Mouse (Mus musculus) embryo, embryonic 11.5 days (tissue): ENCODE results near the gene Fryl.

Experiments used
- DNase-seq: peaks from one replicate; pipeline ENCODE4 v3.0.0-alpha.2; 2012; ENCODE audit warnings: low read depth, low spot score

Fryl gene

DNA sequence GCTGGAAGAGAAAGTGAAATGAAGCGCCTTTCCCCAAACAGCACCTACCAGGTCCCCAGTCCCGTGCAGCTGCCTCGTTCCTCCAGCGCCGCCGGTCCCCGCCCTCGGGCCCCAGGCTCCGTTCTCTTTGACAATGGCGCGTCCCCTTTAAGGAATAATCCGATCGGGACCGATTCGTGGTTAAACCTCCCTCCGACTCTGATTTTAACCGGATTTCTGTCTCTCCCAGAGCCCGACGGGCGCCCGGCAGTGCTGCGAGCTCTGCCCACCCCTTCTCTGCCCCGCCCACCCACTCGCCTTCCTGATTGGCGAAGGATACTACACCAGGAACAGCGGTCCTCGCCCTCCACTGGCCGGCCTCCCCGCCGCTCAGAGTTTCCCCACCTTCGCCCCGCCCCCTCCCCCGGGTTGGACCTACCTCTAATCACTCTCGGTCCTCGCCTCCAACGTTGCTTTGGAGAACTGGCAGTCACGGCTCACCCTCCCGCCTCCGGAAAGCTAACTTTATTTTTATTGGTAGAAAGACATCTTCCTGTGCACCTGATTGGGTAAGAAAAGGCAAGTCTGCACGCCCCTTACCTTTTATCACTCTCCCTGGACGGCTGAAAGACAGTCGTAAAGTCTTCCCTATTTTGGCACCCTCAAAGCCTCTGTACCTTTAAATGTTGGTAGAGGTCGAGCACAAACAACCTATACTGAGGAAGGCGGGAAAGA lies at the start of gene Fryl:
Gene Fryl, minus strand, starts transcription at position 268 of the 714 bp plus-strand sequence.
- DNase-seq = peak; percentile 97

- DNase-seq = no peak
Measured at GRCm38 (mm10) chr5:73304507-73304906, 48.1 kb upstream of the Fryl start.

GRCm38 (mm10) chr5:73301601-73302307 lies 45.3 kb upstream of the Fryl start:
- no peak for DNase-seq

DNA sequence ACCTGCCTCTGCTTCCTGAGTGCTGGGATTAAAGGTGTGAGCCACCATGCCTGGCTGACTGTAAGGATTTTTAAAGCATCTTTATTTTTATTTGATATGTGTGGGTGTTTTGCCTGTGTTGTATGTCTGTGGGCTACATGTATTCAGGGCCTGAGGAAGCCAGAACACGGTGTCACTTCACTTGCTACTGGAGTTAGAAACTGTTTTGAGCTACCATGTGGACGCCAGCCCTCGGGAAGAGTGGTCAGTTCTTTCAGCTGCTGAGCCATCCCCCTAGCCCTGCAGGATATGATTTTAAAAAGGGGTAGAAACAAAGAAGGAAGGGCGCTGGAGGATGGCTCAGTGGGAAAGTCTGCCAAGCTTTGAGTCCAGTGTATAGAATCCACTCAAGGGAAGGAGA lies 39.5 kb upstream of the Fryl start:
- no peak for DNase-seq

DNA sequence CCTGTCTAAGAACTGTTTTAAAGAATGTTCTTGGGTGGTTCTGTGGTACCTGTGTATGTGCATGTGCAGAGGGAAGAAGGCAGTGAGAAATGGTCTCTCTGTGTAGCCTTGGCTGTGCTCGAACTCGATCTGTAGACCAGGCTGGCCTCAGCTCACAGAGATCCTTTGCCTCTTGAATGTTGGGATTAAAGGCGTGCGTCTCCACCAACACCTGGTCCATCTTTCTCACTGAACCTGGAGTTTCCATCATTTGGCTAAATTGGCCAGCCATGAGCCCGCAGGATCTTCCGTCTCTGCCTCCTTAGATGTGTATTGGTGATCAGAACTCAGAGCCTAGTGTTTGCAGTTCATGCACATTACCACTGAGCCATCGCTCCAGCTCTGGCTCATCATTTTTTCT lies 38.6 kb upstream of the Fryl start:
- DNase-seq = no peak

DNA sequence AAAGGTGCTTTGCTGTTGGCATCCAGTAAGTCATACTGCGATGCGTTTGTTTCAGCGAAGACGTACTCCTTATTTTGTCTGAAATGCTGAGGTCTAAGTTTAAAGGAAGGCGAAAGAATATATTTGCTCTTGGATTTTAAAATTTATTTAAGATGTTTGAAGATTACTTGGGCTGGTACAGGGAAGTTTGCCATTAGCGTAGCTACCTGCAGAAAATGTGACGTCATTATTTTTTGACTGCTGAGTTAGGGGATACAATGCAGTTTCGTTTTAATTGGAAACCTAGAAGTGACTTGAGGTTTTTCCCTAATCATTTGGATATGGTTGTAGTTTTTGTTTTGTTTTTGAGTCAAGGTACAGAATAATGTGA lies 37.0 kb upstream of the Fryl start:
- no peak for DNase-seq

DNA sequence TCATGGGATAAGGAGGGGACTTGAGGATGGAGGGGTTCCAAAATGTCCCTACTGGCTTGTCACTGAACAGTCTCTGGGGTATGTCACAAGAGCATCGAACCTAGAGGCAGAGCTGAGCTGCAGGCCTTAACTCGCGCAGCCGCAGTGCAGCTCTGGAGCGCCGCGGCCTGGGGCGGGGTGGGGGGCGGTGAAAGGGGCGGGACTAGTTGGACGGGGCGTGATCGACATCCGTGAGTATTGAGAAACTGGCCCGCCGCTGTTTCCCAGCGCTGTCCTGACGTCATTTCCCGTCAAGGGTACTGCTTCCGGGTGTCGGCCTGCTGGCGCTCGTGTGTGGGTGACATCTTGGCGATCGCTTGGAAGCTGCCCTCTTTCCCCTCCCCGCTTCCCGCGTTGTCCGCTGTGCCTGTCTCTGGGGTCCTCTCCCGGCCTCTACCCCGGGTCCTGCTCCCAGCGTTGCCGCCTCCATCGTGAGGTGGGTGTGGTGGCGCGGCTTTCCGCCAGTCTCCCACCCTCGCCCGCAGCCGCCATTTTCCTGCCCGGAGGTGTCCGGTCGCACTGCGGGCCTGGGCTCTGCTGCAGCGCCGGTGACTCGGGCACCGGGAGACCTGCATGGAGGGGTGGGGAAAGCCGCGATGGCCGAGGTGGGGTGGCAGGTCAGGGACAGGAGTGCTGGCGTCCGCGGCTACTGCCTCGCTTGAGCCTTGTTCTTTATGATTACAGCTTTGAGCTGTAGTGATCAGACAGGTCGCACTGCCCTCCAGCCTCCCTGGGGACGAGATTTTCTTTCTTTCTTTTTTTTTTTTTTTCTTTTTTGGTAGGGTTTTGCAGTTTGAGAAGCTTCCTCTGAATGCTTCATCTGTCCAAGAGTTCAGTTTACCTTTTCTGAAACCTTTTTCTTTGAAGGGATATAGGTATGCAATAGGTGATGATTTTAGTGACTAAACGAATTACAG lies 36.4 kb upstream of the Fryl start, which contains the start of gene Ociad1:
Gene Ociad1, plus strand, starts transcription at position 283 of the 956 bp plus-strand sequence.
- DNase-seq = peak; percentile 96

DNA sequence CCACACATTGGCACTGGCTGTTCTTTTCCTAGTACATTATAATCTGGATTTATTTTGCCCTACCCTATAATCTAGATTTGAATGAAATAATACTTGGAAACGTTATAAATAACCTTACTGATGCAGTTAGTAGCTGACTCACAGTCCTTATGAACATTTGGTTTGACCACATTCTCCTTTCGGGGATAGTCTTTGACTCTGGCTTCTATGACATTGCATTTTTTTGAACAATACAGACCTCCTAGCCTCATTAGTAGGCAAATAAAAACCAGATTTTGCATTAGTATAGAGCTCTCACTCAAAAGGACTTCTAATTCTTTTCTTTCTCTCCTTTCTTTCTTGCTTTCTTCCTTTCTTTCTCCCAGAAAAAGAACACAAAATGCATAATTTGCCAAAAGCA lies 33.5 kb upstream of the Fryl start:
- no peak for DNase-seq

DNA sequence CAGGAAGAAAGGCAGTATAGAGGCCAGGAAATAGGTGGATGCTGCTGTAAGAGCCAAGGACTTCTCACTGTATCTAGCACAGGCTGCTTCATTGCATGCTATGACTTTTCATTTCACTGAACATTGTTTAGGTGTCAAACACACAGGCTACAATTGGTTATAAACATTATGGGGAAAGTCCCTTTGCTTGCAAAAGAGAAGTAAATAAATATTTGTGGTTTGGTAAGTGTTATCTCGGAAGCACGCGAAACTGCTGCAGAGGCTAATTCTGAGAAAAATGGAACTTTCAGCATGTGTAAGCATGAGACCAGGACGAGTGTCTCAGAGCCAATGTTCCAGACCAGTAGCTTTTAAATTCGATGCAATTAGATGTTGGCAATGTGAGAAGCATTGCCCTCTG lies 30.2 kb upstream of the Fryl start:
- no peak for DNase-seq

DNA sequence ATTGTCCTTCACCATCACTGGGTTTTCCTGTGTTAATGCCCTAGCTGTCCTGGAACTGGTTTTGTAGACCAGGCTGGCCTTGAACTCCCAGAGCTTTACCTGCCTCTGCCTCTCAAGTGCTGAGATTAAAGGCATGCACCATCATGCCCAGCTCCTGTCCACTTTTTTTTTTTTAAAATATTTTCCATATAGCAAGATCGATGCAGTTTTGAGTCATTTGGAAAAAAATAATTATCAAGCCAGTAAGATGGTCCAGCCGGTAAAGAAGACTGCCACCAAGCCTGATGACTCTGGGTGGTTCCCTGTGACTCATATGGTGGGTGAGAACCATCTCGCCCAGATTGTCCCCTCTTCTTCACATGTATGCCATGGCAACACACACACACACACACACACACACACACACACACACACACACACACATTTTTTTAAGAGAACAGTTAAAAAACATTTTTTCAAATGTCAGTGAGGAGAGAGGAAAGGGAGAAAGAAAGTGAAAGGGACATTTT lies 29.1 kb upstream of the Fryl start:
- DNase-seq = no peak

GRCm38 (mm10) chr5:73284046-73284445 lies 27.6 kb upstream of the Fryl start:
- no peak for DNase-seq

DNA sequence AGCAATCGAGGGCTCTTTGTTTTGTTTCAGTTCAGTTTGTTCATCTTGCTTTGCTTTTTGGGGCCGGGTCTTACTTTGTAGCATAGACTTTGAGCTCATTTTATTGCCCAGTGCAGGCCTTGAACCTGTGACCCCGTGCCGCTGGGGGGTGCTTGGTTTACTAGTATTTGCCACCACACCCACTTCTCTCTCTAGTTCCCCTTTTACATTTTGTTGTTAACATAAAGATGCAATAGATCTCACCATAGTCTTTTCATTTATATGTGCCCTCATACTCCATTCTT lies 24.1 kb upstream of the Fryl start:
- DNase-seq = no peak

GRCm38 (mm10) chr5:73279732-73280566 lies 23.5 kb upstream of the Fryl start:
- no peak for DNase-seq

- no peak for DNase-seq
Measured at GRCm38 (mm10) chr5:73279190-73279589, 22.8 kb upstream of the Fryl start.

DNA sequence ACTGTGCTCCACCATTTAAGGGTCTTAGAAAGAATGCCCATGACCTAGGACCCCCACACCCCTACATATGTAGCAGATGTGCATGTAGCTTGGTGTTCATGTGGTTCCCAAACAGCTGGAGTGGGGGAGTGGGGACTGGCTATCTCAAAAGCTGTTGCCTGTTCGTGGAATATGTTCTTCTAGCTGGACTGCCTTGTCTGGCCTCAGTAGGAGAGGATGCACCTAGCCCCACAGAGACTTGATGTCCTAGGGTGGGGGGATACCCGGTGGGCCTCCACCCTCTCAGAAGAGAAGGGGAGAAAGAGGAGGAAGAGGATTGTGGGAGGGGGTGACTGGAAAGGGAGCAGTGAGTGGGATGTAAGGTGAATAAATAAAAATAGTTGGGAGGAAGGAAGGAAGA lies 18.5 kb upstream of the Fryl start:
- no peak for DNase-seq

- no peak for DNase-seq
Measured at GRCm38 (mm10) chr5:73273171-73273570, 16.8 kb upstream of the Fryl start.

GRCm38 (mm10) chr5:73270612-73271011 lies 14.2 kb upstream of the Fryl start:
- no peak for DNase-seq

DNA sequence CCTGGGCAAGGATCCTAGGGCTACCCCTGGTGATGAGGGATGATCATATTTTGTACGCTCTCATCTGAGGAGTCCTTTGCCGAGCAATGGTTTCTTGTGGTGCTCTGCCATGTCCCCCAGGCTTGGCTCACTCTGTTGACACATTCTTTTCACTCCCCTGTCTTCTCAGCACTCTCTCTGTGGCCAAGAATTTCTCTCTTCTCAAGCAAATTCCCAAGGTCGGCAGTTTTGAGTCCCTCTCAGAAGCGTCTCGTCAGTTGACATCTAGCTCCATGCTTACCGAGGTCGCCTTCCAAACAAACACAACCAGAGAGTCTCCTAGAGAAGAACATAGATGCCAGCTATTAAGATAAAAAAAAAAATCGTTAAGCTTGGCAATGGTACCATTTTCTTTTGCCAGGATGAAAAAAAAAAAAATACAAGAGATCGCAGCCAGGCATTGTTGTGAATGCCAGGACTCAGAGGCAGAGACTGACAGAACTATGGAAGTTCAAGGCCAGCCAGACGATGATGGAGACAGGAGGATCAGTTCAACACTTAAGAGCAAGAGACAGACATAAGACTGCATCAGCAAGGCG lies 12.3 kb upstream of the Fryl start:
- no peak for DNase-seq

GRCm38 (mm10) chr5:73265460-73265859 lies 9.0 kb upstream of the Fryl start:
- no peak for DNase-seq

- no peak for DNase-seq
Measured at GRCm38 (mm10) chr5:73264122-73264521, 7.7 kb upstream of the Fryl start.

DNA sequence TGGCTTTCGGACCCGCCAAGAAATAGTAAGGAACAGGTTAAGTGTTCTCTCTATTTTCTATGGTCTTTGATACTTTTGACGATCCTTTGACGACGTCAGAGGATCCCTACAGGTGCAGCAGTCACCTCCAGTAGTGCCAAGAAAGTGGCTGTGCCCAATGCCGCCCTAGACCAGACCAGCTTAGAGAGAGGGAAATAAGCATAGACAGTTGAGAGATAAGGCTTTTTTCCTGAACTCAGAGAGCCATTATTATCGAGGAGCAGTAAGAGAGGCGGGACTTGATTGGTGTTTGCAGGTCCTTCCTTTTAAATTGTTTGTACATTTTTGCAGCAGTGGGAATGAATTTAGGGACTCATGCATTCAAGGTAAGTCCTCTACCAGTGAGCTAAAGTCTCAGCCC lies 1.3 kb upstream of the Fryl start:
- DNase-seq = no peak
